Mouse (Mus musculus) embryonic facial prominence, embryonic 11.5 days (tissue): ENCODE data around the gene Strbp. TPM values are rescaled to one million over a fixed set of nuclear protein-coding genes. Genes with fewer than 3 reads are reported as not detected.

Experiments
- ATAC-seq: fragments of 200-750 bp; cut with Nextera tagmentation; replicated peaks from 2 replicates; pipeline ENCODE4 v1.8.0; 2017; ENCODE audit warnings: low read depth; ENCODE audit not compliant: insufficient number of reproducible peaks, low FRiP score, low TSS enrichment
- DNase-seq: peaks from one replicate; pipeline ENCODE4 v3.0.0-alpha.2; 2015; ENCODE audit warnings: low spot score
- H3K27ac ChIP-seq: fragments of 300-500 bp; sonication (generic); replicated peaks from 2 replicates; pipeline ENCODE4 v1.5.1; 2014; ENCODE audit warnings: mild to moderate bottlenecking, low read depth, low read length, control low read depth
- H3K27me3 ChIP-seq: fragments of 300-500 bp; sonication (generic); 2 replicates; pipeline ENCODE4 v1.6.1; 2014; ENCODE audit warnings: mild to moderate bottlenecking, low read length, moderate library complexity, mixed read lengths; ENCODE audit not compliant: control insufficient read depth, insufficient read depth
- H3K36me3 ChIP-seq: fragments of 300-500 bp; sonication (generic); replicated peaks from 2 replicates; pipeline ENCODE4 v1.6.1; 2014; ENCODE audit warnings: low read depth, mild to moderate bottlenecking, low read length, moderate library complexity, mixed read lengths; ENCODE audit not compliant: control insufficient read depth, insufficient read depth
- H3K4me1 ChIP-seq: fragments of 300-500 bp; sonication (generic); 2 replicates; pipeline ENCODE4 v1.6.1; 2014; ENCODE audit warnings: low read length, mixed read lengths; ENCODE audit not compliant: control insufficient read depth, insufficient read depth
- H3K4me2 ChIP-seq: fragments of 300-500 bp; sonication (generic); 2 replicates; pipeline ENCODE4 v1.6.1; 2014; ENCODE audit warnings: low read depth, mild to moderate bottlenecking, control low read depth, low read length, moderate library complexity
- H3K4me3 ChIP-seq: fragments of 300-500 bp; sonication (generic); 2 replicates; pipeline ENCODE4 v1.5.1; 2014; ENCODE audit warnings: low read depth, low read length, control low read depth
- H3K9ac ChIP-seq: fragments of 300-500 bp; sonication (generic); replicated peaks from 2 replicates; pipeline ENCODE4 v1.6.1; 2014; ENCODE audit warnings: mild to moderate bottlenecking, control low read depth, low read length
- H3K9me3 ChIP-seq: fragments of 300-500 bp; sonication (generic); replicated peaks from 2 replicates; pipeline ENCODE4 v1.6.1; 2016; ENCODE audit warnings: mild to moderate bottlenecking, low read length, inconsistent platforms, mixed read lengths; ENCODE audit not compliant: control insufficient read depth
- WGBS: fragments of 180-500 bp; shearing (Covaris S2); extraction: QIAGEN DNeasy Blood & Tissue Kit; methylation state at CpG from one replicate; pipeline ENCODE4 v1.1.7; 2014; 5-methylcytosine and 5-hydroxymethylcytosine counted together
- polyA plus RNA-seq: library from polyadenylated mRNA; unstranded; fragments of >200 nt; fragmentation: Nextera tagmentation; extraction: Ambion mirVana; gene quantifications from 2 replicates; pipeline ENCODE4 v1.2.1, GENCODE M21; 2014

Gene Strbp
- polyA plus RNA-seq, 1 experiment from 2014 or later: 68.8 TPM

DNA sequence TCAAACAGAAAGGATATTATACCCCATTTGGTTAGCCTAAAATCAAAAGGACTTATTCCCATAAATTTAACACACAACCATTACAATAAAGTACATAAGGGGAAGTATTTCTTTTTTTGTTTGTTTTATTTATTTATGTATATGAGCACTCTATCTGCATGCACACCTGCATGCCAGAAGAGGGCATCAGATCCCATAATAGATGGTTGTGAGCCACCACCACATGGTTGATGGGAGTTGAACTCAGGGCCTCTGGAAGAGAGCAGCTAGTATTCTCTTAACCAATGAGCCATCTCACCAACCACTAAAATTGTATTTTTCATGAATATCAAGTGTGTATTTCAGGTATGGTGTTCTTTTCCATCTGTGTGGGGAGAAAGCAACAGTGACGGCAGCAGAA lies 18.8 kb downstream of the Strbp start:
- ATAC-seq (no peak), DNase-seq (no peak)
- H3K36me3 ChIP-seq: no peaks in the 10 kb centered on the region
- H3K4me1 ChIP-seq: no peaks in the 10 kb centered on the region
- no peaks in the 10 kb centered on the region for H3K27me3 ChIP-seq
- H3K4me3 ChIP-seq: no peak overlapping the region
- no peak overlapping the region for H3K27ac ChIP-seq
- H3K9ac ChIP-seq: no peak overlapping the region
- H3K9me3 ChIP-seq: no peaks in the 10 kb centered on the region
- H3K4me2 ChIP-seq: no peak overlapping the region
- WGBS: 91% methylated on average over 1 of the region's 1 CpGs

DNA sequence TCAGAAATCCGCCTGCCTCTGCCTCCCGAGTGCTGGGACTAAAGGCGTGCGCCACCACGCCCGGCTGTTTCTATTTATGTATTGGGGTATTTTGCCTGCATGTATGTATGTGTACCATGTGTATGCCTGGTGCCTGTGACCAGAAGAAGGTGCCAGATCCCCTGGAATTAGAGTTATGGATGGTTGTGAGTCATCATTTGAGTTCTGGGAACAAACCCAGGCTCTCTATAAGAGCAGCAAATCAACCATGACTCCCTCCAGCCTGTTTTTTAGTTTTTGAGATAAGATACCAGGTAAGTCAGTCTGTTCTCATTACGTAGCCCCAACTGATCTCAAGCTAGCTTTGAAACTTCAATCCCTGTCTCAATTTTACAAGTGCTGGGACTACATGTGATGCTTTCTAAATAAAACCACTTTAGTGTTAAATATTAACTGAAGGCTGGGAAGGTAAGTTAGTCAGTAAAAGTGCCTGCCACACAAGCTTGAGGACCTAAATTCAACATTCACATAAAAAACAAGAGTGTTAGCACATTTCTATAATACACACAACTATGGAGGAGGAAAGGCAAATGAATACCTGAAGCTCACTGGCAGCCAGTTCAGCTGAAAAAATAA lies 21.4 kb downstream of the Strbp start:
- Histone ChIP-seq H3K27me3 (no peaks in the 10 kb centered on the region), H3K27ac (no peak overlapping the region), H3K9ac (no peak overlapping the region), H3K36me3 (no peaks in the 10 kb centered on the region), H3K9me3 (no peaks in the 10 kb centered on the region), H3K4me2 (no peak overlapping the region), H3K4me1 (no peaks in the 10 kb centered on the region), H3K4me3 (no peak overlapping the region)
- WGBS: 95% methylated on average over 7 of the region's 7 CpGs
- DNase-seq (no peak), ATAC-seq (no peak)

DNA sequence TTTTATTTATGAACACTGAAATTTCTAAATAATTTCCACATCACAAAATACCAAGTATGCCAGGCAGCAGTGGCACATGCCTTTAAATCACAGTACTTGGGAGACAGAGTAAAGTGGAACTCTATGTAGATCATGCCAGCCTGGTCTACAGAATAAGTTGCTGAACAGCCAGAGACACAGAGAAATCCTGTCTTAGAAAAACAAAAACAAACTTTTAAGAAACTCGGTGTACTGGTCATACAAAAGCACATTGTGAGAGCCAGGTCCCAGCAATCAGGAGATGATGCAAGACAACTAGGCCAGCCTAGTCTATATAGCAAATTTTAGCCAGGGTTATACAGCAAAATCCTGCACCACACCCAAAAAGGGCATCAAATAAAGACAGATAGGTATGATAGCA lies 52.6 kb downstream of the Strbp start:
- Histone ChIP-seq H3K4me2 (no peak overlapping the region), H3K4me3 (no peak overlapping the region), H3K9ac (no peak overlapping the region), H3K27me3 (no peaks in the 10 kb centered on the region), H3K36me3 (no peaks in the 10 kb centered on the region), H3K27ac (no peak overlapping the region), H3K4me1 (no peaks in the 10 kb centered on the region), H3K9me3 (no peaks in the 10 kb centered on the region)
- DNase-seq: no peak
- ATAC-seq: no peak
- WGBS: 55% methylated on average over 1 of the region's 1 CpGs

DNA sequence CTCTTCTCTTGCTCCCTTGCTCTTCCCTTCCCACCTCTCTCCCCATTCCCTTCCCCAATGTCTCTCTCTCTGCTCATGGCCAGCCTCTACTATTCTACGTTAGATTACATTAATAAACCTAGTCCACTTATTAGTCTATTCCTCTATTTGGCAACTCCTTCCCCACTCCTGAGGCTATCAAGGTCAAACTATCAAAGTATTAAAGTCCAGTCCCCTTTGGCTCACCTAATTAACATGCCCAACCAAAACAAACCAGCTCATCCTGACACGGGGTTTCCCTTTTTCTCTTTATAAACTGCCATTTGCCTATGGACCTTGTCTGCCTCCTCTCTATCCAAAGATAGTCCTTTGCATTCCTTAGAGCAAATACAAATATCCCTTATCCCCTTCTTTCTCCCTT lies 54.1 kb downstream of the Strbp start:
- ATAC-seq: no peak
- Histone ChIP-seq H3K4me3 (no peak overlapping the region), H3K27me3 (no peaks in the 10 kb centered on the region), H3K9ac (no peak overlapping the region), H3K27ac (no peak overlapping the region), H3K4me2 (no peak overlapping the region), H3K4me1 (no peaks in the 10 kb centered on the region), H3K36me3 (no peaks in the 10 kb centered on the region), H3K9me3 (no peaks in the 10 kb centered on the region)
- WGBS: 81% methylated on average over 2 of the region's 2 CpGs
- DNase-seq: no peak

DNA sequence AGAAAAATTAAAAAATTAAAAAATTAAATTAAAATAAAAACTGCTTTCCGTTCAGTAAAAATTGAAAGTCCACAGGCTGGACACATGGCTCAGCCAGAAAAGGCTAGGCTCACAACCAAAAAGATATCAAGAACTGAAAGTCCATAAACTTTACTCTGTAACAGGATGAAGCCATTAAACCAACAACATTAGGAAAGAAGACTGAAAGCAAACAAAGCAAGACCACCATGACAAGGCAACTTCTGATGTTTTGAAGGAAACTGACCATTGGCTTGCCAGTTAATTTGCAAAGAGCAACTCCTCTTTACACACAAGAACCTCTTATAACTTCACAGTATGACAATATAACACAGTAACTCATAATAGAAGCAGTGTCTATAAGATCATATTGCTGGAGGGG lies 54.7 kb downstream of the Strbp start:
- no peak overlapping the region for H3K4me2 ChIP-seq
- H3K9ac ChIP-seq: no peak overlapping the region
- no peaks in the 10 kb centered on the region for H3K9me3 ChIP-seq
- DNase-seq (no peak), ATAC-seq (no peak)
- H3K4me1 ChIP-seq: no peaks in the 10 kb centered on the region
- WGBS: 98% methylated on average over 1 of the region's 1 CpGs
- H3K27ac ChIP-seq: no peak overlapping the region
- no peaks in the 10 kb centered on the region for H3K27me3 ChIP-seq
- H3K36me3 ChIP-seq: no peaks in the 10 kb centered on the region
- H3K4me3 ChIP-seq: no peak overlapping the region

DNA sequence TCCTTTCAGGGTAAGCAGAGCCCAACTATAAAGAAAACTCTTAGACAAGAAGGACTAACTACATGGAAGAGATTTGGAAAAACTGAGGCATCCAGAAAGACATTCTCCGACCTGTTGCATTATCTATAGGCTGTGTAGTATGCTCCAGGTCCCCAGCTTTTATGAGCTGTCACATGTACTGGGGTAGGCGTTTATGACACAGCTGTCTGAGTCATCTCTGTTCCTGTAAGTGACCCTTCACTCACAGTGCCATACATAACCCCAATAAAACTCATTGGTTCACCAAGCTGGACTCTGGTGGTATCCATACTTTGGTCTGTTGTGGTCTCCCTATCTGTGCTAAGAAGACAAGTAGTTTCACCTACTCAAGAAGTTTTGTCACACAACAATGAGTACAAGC lies 80.3 kb downstream of the Strbp start:
- ATAC-seq (no peak), DNase-seq (no peak)
- Histone ChIP-seq H3K27me3 (no peaks in the 10 kb centered on the region), H3K4me2 (no peak overlapping the region), H3K4me1 (no peaks in the 10 kb centered on the region), H3K9ac (no peak overlapping the region), H3K27ac (no peak overlapping the region), H3K9me3 (no peaks in the 10 kb centered on the region), H3K4me3 (no peak overlapping the region), H3K36me3 (no peaks in the 10 kb centered on the region)
- WGBS: 80% methylated on average over 2 of the region's 2 CpGs

DNA sequence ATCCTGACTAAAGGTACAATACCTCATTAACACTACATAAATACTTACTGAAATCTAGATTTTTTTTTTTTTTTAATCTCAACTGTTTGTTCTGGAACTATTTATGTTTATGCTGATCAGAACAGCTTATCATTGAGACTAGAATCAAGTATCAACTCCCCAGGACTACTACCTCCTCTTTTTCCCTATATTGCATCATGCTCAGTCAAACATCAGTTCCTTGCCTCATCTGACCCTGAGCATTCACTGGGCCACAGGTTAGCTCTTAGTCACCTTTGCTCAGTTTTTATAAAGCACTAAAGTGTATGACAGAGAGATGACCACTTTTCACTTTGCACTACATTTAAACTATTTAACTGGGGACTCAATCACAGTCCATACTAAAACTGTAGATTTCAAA lies 115.7 kb downstream of the Strbp start:
- Histone ChIP-seq H3K4me2 (no peak overlapping the region), H3K4me1 (no peaks in the 10 kb centered on the region), H3K4me3 (no peak overlapping the region), H3K27ac (no peak overlapping the region), H3K36me3 (no peaks in the 10 kb centered on the region), H3K9ac (no peak overlapping the region), H3K9me3 (no peaks in the 10 kb centered on the region), H3K27me3 (no peaks in the 10 kb centered on the region)
- ATAC-seq: no peak
- no peak for DNase-seq

DNA sequence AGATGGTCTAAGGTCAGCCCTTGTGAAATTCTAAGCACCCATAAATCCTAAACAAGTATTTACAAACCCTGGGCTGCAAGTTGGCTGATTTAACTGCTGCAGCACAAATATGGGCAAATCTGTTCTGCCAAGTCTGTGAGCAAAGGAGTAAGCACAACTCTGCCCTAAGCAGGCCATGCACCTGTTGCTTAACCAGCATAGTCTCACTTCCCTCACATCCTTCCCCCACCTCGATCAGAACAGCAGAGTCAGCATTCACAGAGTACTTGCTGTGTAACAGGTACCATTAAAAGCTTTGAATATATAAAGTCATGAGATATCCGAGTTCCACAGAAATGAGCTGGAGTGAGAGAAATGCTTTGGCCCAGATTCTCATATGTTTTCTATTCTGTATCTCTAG lies 125.5 kb downstream of the Strbp start:
- 86% methylated on average over 2 of the region's 2 CpGs for WGBS
- no peak for ATAC-seq
- no peaks in the 10 kb centered on the region for H3K36me3 ChIP-seq

More for the DNA sequence above, 125.5 kb downstream of the Strbp start:
- Histone ChIP-seq H3K4me2 (no peak overlapping the region), H3K4me3 (no peak overlapping the region), H3K27me3 (no peaks in the 10 kb centered on the region), H3K4me1 (no peaks in the 10 kb centered on the region), H3K9ac (no peak overlapping the region), H3K9me3 (no peaks in the 10 kb centered on the region), H3K27ac (no peak overlapping the region)
- DNase-seq: no peak
